Mouse (Mus musculus) limb, embryonic 14.5 days (tissue): ENCODE measurements around the gene Ssr2. TPM values are rescaled to one million over a fixed set of nuclear protein-coding genes. Genes with fewer than 3 reads are reported as not detected.

Experiments used
- ATAC-seq: fragments of 200-750 bp; cut with Nextera tagmentation; 2 replicates; pipeline ENCODE4 v1.8.0; 2017; ENCODE audit warnings: low read depth, moderate number of reproducible peaks, moderate TSS enrichment; ENCODE audit not compliant: low FRiP score
- DNase-seq: peaks from one replicate; pipeline ENCODE4 v3.0.0-alpha.2; 2015; ENCODE audit warnings: low spot score
- H3K27ac ChIP-seq: fragments of 300-500 bp; sonication (generic); replicated peaks from 2 replicates; pipeline ENCODE4 v1.5.1; 2014; ENCODE audit warnings: low read depth, mild to moderate bottlenecking, low read length, moderate library complexity, mixed read lengths
- H3K27me3 ChIP-seq: fragments of 300-500 bp; sonication (generic); 2 replicates; pipeline ENCODE4 v1.6.1; 2014; ENCODE audit warnings: low read length, mixed read lengths; ENCODE audit not compliant: control insufficient read depth, insufficient read depth
- H3K36me3 ChIP-seq: fragments of 300-500 bp; sonication (generic); 2 replicates; pipeline ENCODE4 v1.6.1; 2014; ENCODE audit warnings: mild to moderate bottlenecking, low read length, moderate library complexity, mixed read lengths; ENCODE audit not compliant: control insufficient read depth, insufficient read depth
- H3K4me1 ChIP-seq: fragments of 300-500 bp; sonication (generic); 2 replicates; pipeline ENCODE4 v1.6.1; 2014; ENCODE audit warnings: antibody characterized with exemption, low read length, mixed read lengths; ENCODE audit not compliant: control insufficient read depth, insufficient read depth
- H3K4me2 ChIP-seq: fragments of 300-500 bp; sonication (generic); replicated peaks from 2 replicates; pipeline ENCODE4 v1.6.1; 2014; ENCODE audit warnings: low read depth, mild to moderate bottlenecking, low read length, moderate library complexity; ENCODE audit not compliant: severe bottlenecking
- H3K4me3 ChIP-seq: fragments of 300-500 bp; sonication (generic); replicated peaks from 2 replicates; pipeline ENCODE4 v1.5.1; 2014; ENCODE audit warnings: low read length
- H3K9ac ChIP-seq: fragments of 300-500 bp; sonication (generic); 2 replicates; pipeline ENCODE4 v1.6.1; 2014; ENCODE audit warnings: mild to moderate bottlenecking, low read depth, low read length, moderate library complexity; ENCODE audit not compliant: severe bottlenecking
- H3K9me3 ChIP-seq: fragments of 300-500 bp; sonication (generic); 2 replicates; pipeline ENCODE4 v1.6.1; 2016; ENCODE audit warnings: low read length; ENCODE audit not compliant: control insufficient read depth
- POLR2A ChIP-seq: fragments of 200-500 bp; IDR thresholded peaks from 2 replicates; pipeline ENCODE4 v1.8.0; 2012; ENCODE audit warnings: inconsistent platforms, mild to moderate bottlenecking, moderate library complexity, borderline replicate concordance; ENCODE audit not compliant: insufficient read depth, insufficient read length; ENCODE audit errors: extremely low read depth
- WGBS: fragments of 180-500 bp; shearing (Covaris S2); extraction: QIAGEN DNeasy Blood & Tissue Kit; methylation state at CpG from one replicate; pipeline ENCODE4 v1.1.7; 2014; 5-methylcytosine and 5-hydroxymethylcytosine counted together
- polyA plus RNA-seq, 2 experiments: library from polyadenylated mRNA; depleted of rRNA in 1 of 2; stranded (reverse) in 1 of 2; unstranded in 1 of 2; fragments of >200 nt; fragmentation: Nextera tagmentation in 1 of 2; extraction: Ambion mirVana in 1 of 2; gene quantifications; 2 replicates each; pipeline versions ENCODE4 v1.2.1 to v1.2.3; 2012 to 2014

Gene Ssr2
- polyA plus RNA-seq, 2 experiments: 325 to 422 TPM

DNA sequence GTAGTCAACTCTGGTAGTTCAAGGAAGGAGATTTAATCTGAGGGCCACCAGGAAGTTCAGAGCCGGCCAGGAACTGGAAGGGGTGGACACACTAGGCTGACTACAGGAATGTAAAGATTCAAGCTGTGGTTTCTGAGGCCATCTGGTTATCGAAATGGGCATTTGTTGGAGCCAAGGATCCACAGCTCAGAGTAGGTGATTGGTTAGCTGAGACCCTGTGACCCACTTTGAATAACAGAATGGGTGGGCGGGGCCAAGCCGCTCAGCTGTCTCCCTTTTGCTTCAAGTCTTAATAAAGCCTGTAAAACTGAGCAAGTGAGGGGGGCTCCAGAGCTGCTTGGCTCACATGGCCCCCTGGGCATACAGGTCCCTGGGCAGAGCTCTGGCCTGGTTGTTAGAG lies 13.7 kb upstream of the Ssr2 start:
- ATAC-seq: no peak
- WGBS: 71% methylated on average over 4 of the region's 4 CpGs
- TF ChIP-seq POLR2A: no peak
- no peaks in the 10 kb centered on the region for H3K4me1 ChIP-seq
- H3K9me3 ChIP-seq: no peaks in the 10 kb centered on the region
- H3K36me3 ChIP-seq: peaks cover 98% of the 10 kb centered on the region
- DNase-seq: no peak
- H3K4me3 ChIP-seq: no peak overlapping the region
- H3K27me3 ChIP-seq: no peaks in the 10 kb centered on the region
- H3K9ac ChIP-seq: no peak overlapping the region
- H3K27ac ChIP-seq: no peak overlapping the region
- H3K4me2 ChIP-seq: no peak overlapping the region

DNA sequence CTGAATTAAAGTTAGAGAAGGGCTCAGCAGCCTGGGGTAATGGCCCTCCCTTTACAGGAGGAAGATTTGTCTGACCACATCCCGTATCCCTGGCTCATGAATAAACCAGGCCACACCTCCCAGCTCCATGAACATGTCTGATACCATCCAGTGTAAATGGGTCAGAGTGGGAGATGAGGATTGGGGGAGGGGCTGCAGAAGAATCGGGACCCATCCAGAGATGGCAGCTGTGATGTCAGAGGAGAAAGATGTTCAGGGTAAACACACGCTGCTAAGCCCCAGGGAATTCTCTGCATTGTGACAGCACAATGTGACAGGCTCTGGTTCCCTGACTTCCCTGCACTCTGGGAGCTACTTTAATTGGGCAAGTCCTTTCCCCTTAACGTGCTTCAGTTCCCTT lies 12.2 kb upstream of the Ssr2 start:
- DNase-seq: no peak
- H3K9ac ChIP-seq: no peak overlapping the region
- H3K4me1 ChIP-seq: no peaks in the 10 kb centered on the region
- WGBS: 70% methylated on average over 4 of the region's 4 CpGs
- H3K27ac ChIP-seq: no peak overlapping the region
- no peak for TF ChIP-seq POLR2A
- peaks cover 99% of the 10 kb centered on the region for H3K36me3 ChIP-seq
- no peaks in the 10 kb centered on the region for H3K9me3 ChIP-seq
- no peak for ATAC-seq
- H3K4me2 ChIP-seq: no peak overlapping the region
- no peak overlapping the region for H3K4me3 ChIP-seq
- no peaks in the 10 kb centered on the region for H3K27me3 ChIP-seq

DNA sequence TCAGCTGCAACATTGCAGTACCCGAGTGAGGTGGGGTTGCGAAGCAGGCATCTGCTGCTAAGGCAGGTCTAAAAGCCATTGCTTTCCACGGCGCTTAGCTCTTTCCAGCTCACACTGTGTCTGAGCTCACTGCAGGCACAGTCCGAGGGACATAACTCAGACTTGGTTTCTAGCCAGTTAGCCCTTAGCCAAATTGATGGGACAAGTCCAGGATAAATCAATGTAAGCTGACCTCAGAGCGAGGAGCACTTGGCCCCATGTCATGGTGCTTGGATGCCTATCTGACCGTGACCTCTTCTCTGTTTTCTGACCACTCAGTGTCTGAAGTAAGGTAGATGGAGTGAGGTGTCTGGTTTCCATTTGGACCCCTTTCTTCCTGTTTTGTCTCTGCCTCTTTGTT lies 11.7 kb upstream of the Ssr2 start:
- Histone ChIP-seq H3K27ac (no peak overlapping the region), H3K4me2 (no peak overlapping the region), H3K36me3 (peaks cover 99% of the 10 kb centered on the region), H3K9me3 (no peaks in the 10 kb centered on the region), H3K4me3 (no peak overlapping the region), H3K27me3 (no peaks in the 10 kb centered on the region), H3K4me1 (no peaks in the 10 kb centered on the region), H3K9ac (no peak overlapping the region)
- TF ChIP-seq POLR2A: no peak
- 88% methylated on average over 7 of the region's 7 CpGs for WGBS
- ATAC-seq: no peak
- no peak for DNase-seq

DNA sequence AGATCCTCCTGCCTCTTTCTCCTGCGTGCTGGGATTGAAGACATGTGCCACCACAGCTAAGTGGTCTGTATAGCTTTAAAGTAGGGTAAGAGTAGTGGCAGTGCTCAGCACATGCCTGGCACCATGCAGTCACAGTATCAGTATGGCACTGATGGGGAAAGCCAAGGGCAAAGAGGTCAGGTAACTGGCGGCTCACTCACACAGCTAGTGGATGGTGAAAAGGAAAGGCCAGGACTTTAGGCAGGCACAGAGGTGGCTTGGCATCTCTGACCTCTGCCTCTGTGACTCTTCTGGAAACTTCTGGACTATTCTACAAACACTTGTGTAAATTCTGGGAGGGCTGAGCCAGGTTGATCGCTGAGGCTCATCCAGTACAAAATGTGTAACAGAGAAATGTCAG lies 9.6 kb upstream of the Ssr2 start:
- no peaks in the 10 kb centered on the region for H3K9me3 ChIP-seq
- H3K4me3 ChIP-seq: no peak overlapping the region
- H3K36me3 ChIP-seq: peaks cover 92% of the 10 kb centered on the region
- no peak overlapping the region for H3K27ac ChIP-seq
- ATAC-seq (no peak), DNase-seq (no peak)
- no peaks in the 10 kb centered on the region for H3K4me1 ChIP-seq
- no peak overlapping the region for H3K4me2 ChIP-seq
- no peak for TF ChIP-seq POLR2A
- no peaks in the 10 kb centered on the region for H3K27me3 ChIP-seq
- WGBS: 93% methylated on average over 3 of the region's 3 CpGs
- H3K9ac ChIP-seq: no peak overlapping the region

DNA sequence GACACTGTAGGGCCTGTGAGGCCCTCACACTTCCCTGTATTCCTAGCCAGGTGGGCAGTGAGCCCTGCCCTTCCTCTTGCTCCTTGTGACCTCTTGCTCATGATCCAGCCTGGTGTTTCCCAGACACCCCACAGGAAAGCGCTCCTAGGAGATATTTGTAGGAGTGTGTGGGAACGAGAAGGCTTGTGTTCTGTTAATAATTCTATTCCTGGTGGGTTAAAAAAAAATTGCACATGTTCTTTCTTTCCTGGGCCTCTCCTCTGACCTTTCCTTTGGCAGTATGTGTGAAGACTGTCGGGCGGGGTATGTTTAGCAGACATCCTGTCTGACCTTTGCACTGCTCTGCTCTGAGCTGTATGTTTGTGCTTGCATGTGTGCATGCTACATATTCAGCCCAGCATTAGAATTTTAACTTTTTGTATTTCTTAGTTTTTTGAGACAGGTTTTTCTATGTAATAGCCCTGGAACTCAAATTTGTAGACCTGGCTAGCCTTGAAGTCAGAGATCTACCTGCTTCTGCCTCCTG lies 9.1 kb upstream of the Ssr2 start:
- no peaks in the 10 kb centered on the region for H3K9me3 ChIP-seq
- DNase-seq (no peak), ATAC-seq (no peak)
- H3K4me3 ChIP-seq: no peak overlapping the region
- no peak overlapping the region for H3K9ac ChIP-seq
- no peaks in the 10 kb centered on the region for H3K27me3 ChIP-seq
- H3K27ac ChIP-seq: no peak overlapping the region
- H3K4me2 ChIP-seq: no peak overlapping the region
- H3K36me3 ChIP-seq: peaks cover 87% of the 10 kb centered on the region
- no peaks in the 10 kb centered on the region for H3K4me1 ChIP-seq
- TF ChIP-seq POLR2A: no peak
- WGBS: 85% methylated on average over 4 of the region's 4 CpGs

DNA sequence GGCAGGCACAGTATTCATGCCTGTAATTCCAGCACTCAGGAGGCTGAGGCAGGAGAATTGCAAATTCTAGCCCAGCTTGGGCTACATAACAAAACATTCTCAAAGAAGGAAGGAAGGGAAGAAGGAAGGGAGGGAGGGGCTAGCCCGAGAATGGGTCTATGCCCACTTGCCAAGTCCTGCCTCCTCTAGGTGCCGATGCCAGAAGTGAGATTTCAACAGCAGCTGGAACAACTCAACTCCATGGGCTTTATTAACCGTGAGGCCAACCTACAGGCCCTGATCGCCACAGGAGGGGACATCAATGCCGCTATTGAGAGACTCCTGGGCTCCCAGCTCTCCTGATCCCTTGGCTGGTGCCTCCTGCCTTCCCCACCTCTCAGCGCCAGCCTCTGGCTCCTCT lies 7.8 kb upstream of the Ssr2 start:
- Histone ChIP-seq H3K27me3 (no peaks in the 10 kb centered on the region), H3K4me1 (no peaks in the 10 kb centered on the region), H3K4me3 (no peak overlapping the region), H3K9me3 (no peaks in the 10 kb centered on the region), H3K9ac (no peak overlapping the region), H3K36me3 (peaks cover 74% of the 10 kb centered on the region), H3K27ac (no peak overlapping the region), H3K4me2 (no peak overlapping the region)
- no peak for TF ChIP-seq POLR2A
- DNase-seq: no peak
- no peak for ATAC-seq
- 93% methylated on average over 6 of the region's 6 CpGs for WGBS
